Mouse (Mus musculus): ENCODE measurements around the gene Pcgf2.

Gene Pcgf2

GRCm38 (mm10) chr11:97697199-97697890, 3.0 kb downstream of the Pcgf2 start:
- ATAC-seq (ENCODE audit: insufficient number of reproducible peaks, low FRiP score, low TSS enrichment), result no peak

GRCm38 (mm10) chr11:97696669-97697068, 3.6 kb downstream of the Pcgf2 start:
- no peak for ATAC-seq (ENCODE audit: insufficient number of reproducible peaks, low FRiP score, low TSS enrichment)

- no peak for ATAC-seq (ENCODE audit: insufficient number of reproducible peaks, low FRiP score, low TSS enrichment)
Observed at GRCm38 (mm10) chr11:97695712-97696401, 4.4 kb downstream of the Pcgf2 start.

DNA sequence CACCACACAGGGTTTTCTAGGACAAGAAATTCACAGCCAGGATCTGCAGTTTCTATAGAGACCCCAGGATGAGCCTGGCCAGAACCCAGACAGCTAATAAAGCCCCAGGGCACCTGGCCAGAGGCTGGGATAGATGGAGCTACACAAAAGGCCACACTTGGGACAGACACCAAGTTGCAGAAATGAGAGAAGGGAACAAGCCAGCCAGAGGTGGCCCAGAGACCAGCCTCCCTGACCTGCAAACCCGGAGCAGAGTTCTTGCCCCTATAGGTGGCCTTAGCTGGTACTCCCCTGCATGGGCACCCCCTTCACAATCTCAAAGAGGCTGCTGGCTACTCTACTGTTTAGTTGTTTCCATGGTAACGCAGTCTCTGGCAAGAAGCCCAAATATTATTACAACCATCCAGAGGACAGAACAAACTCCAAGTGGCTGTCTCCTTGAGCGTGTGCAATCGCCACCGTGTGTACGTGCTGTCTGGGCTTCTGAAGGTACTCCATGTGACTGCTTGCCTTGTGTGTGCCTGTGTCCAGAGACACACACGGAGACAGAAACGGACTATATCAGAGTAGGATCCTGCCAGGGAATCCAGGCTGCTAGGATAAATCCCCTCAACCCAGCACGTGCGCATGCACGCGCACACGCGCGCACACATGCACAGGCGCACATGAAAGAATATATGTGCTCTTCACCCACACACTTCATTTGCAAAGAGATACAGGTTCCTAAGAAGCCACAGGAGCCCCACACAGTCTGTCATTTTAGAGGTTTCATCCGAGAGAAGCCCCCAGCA, 5.2 kb downstream of the Pcgf2 start:
- no peak for ATAC-seq (ENCODE audit: insufficient number of reproducible peaks, low FRiP score, low TSS enrichment)

GRCm38 (mm10) chr11:97694435-97694834, 5.9 kb downstream of the Pcgf2 start:
- no peak for ATAC-seq (ENCODE audit: insufficient number of reproducible peaks, low FRiP score, low TSS enrichment)

GRCm38 (mm10) chr11:97689861-97690260, 10.4 kb downstream of the Pcgf2 start:
- ATAC-seq (ENCODE audit: insufficient number of reproducible peaks, low FRiP score, low TSS enrichment), result no peak

- ATAC-seq (ENCODE audit: insufficient number of reproducible peaks, low FRiP score, low TSS enrichment), result no peak
Observed at GRCm38 (mm10) chr11:97687061-97687460, 13.2 kb downstream of the Pcgf2 start.

GRCm38 (mm10) chr11:97686322-97686908, 13.9 kb downstream of the Pcgf2 start:
- ATAC-seq (ENCODE audit: insufficient number of reproducible peaks, low FRiP score, low TSS enrichment), result no peak

DNA sequence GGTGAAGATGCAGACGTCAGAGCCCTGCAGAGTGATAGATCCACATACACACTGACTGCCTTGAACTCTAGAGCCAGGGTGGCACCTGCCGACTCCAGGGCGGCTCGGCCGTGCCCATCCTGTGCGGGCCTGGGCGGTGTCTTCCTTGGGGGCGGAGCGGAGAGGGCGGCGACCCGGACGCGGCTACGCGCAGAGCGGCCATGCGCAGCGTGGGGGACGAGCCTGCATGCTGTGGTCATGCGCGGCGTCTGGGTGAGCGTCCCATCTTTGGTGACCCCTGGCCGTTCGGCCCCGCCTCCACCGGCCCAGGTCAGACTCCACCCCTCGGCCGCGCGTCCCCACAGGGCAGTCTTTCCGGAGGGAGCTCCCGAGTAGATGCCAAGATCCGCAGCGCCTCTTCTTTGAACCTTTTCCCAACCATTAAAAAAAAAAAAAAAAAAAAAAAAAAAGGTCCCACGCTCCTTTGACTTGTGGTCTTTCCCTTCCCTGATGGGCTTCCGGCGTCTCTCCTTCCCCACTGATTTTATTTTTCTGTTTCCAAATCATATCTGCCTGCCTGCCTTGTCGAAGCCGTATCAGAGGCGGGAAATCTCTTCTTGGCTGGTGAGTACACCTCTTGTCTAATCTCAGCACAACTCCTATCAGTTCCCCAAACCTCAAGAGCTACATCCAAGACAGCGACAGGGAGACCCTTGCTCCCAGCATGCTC, 14.5 kb downstream of the Pcgf2 start, which contains the start of gene Cisd3:
Gene Cisd3 (plus strand): TSS at position 214 of the 709 bp plus-strand sequence.
- ATAC-seq (ENCODE audit: insufficient number of reproducible peaks, low FRiP score, low TSS enrichment), result peak; percentile 85

GRCm38 (mm10) chr11:97684766-97685165, 15.5 kb downstream of the Pcgf2 start:
- no peak for ATAC-seq (ENCODE audit: insufficient number of reproducible peaks, low FRiP score, low TSS enrichment)

DNA sequence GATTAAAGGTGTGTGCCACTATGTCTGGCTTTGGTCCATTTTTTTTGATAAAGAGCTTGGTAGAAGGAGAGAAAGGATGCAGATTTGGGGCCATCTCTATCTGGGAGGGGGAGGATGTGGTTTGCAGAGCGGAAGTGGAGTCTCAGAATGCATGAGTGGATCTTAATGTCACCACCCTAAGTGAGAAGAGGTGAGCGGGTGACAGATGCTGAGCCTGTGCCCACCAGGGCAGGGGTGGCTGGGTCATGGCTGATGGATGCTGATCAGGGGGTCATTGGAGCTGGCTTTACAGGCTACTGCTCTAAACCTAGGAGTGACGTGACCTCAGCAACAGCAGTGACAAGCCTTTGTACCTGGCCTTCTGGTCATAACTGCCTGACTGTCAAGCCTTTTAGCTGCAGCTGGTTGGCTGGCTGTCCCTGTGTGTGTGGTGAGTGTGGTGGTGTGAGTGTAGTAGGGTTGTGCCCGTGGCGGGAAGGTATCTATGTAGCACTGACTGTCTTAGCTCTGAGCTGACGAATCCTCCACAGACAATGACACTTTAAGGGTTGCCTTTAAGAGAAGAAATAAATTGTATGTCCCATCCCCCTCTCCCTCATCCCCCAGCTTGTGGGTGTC, 16.1 kb downstream of the Pcgf2 start:
- no peak for ATAC-seq (ENCODE audit: insufficient number of reproducible peaks, low FRiP score, low TSS enrichment)

GRCm38 (mm10) chr11:97682504-97683055, 17.7 kb downstream of the Pcgf2 start:
- no peak for ATAC-seq (ENCODE audit: insufficient number of reproducible peaks, low FRiP score, low TSS enrichment)

GRCm38 (mm10) chr11:97680430-97680829, 19.9 kb downstream of the Pcgf2 start:
- ATAC-seq (ENCODE audit: insufficient number of reproducible peaks, low FRiP score, low TSS enrichment), result no peak

GRCm38 (mm10) chr11:97678301-97678700, 22.0 kb downstream of the Pcgf2 start:
- no peak for ATAC-seq (ENCODE audit: insufficient number of reproducible peaks, low FRiP score, low TSS enrichment)

DNA sequence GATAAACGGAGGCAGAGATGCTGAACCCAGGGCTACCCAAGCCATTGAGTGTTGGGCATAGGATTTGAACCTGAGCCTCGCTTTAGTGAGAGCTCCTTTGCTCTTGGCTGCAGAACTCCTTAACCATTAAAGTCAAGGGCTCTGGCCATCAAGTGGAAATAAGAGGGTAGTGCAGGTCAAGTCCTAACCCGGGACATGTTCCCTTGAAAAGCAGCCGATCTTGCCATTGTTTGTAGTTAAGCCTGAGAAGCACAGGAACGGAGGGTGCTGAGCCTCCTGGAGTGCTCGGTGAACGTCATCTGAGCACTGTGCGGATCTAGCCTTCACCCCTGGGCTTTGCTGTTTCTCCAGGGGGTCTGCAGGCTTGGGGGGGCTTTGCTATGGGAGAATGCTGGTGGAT, 22.5 kb downstream of the Pcgf2 start:
- no peak for ATAC-seq (ENCODE audit: insufficient number of reproducible peaks, low FRiP score, low TSS enrichment)

- ATAC-seq (ENCODE audit: insufficient number of reproducible peaks, low FRiP score, low TSS enrichment), result no peak
Observed at GRCm38 (mm10) chr11:97677381-97677780, 22.9 kb downstream of the Pcgf2 start.

DNA sequence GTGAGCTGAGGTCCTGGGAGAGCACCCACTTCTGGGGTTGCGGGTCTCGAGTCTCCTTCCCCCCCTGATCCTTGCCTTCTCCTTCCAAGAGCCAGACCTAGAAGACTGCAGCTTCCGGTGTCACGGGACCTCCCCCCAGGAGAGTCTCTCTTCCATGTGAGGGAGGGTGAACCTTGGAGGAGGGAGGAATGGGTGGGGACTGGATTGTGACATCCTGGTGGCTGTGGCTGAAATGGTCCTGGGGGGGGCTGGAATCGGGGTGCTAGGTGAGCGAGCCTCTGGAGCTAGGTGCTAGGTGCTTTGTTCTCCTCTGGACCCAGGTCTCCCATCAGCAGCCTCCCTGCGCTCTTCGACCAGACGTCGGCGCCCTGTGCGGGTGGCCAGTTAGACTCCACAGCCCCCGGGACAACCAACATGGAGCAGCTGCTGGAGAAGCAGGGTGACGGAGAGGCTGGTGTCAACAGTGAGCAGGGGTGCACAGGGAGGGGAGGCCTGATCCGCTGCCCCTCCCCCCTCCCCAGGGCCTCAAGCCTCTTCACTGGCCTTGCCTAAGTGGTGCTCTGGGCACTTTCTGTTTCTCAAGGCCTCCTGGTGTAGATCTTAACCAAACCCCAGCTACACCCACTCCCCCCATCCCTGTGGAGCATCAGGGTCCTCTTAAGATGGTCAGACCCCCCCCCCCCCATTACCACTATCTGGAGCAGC, 24.1 kb downstream of the Pcgf2 start:
- no peak for ATAC-seq (ENCODE audit: insufficient number of reproducible peaks, low FRiP score, low TSS enrichment)

DNA sequence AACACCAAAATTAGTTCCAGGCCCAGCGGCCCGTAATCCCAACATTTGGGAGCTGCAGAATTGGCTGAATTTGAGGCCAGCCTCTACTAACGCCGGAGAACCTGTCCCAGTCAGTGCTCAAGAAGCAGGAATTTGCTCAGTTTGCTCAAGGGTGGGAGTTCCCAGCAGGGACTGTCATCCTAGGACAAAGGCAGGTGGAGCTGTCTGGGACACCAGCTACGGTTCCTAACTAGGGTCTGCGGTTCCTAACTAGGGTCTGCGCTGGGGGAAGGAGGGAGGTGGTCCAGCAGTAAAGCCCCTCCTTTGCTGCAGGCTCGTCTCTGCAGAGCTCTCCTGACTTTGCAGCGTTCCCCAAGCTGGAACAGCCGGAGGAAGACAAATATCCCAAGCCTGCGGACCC, 27.1 kb downstream of the Pcgf2 start:
- no peak for ATAC-seq (ENCODE audit: insufficient number of reproducible peaks, low FRiP score, low TSS enrichment)

DNA sequence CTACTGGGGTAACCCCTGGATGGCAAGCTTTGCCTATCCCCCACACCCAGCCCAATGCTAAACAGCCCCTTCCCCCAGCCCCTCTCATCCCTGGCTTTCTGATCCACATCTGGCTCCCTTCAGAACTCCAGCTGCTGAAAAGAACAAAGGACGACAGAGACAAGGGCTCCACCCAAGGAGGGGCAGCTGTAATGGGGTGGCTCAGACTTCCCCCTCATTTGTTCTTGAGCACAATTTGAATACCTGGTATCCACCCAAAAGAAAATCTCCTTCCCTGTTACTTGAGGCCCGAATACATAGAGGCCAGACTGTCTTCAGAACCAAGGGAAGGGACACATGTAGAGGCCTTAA, 29.1 kb downstream of the Pcgf2 start:
- ATAC-seq (ENCODE audit: insufficient number of reproducible peaks, low FRiP score, low TSS enrichment), result no peak
